Mouse (Mus musculus) kidney, postnatal 36 days (tissue): ENCODE results near the gene Ces3b.
"Not testable (repeated sequence)": the region's sequence is repeated elsewhere in the genome, so short reads cannot be mapped to it uniquely, and the experiment has no call there.

Experiments used
- DNase-seq, 2 experiments: peaks; one replicate each; pipeline ENCODE4 v3.0.0; 2021 to 2022; ENCODE audit warnings: mixed read lengths in 2 of 2

Ces3b gene

GRCm38 (mm10) chr8:105083449-105084050 lies at the start of gene Ces3b:
TSS of gene Ces3b (plus strand) at chr8:105083753.
- DNase-seq: no peak

DNA sequence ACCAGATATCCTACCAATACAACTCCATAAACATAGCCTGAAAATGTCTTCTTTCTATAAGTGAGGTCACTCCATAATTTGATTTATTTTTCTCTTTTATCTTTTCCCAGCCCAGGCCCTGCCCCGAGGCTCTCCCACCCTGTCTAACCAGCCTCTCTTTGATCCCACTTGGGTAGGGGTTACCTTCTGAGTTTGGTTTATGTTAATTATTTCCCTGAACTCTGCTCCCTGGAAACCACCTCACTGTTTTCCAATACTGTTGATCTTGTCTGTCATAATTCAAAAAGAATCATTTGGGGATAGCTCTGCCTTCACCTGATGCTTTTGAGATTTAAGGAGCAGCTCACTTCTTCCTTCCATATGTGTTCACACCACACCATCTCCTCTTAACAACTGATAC lies 40.0 kb upstream of the Ces3b start:
- DNase-seq: no peak

GRCm38 (mm10) chr8:105045824-105046401 lies 37.6 kb upstream of the Ces3b start:
- no peak for DNase-seq

DNA sequence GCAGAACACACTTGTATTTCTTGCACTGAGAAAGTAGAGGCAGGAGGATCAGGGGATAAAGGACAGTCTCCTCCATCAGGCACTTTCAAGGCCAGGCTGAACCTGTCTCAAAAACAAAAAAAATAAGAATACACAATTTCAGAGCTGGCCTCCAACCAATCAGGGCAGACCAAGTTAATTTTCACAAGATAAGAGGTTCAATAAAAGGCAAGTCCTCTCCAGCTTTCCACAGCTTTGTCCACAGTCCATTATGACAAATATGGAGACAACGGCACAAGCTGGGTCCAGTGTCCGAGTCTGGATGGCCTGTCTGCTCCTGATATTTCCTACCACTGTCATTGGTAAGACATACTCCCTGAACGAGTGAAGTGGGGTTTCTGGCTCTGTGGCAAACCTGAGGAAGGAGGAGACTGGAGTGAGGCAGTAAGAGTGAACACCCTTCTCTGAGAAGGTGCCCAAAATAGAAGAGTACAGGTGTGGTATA lies 35.1 kb upstream of the Ces3b start, which contains the start of gene Ces3a:
Gene Ces3a, plus strand, starts transcription at position 231 of the 484 bp plus-strand sequence.
- no peak for DNase-seq

DNA sequence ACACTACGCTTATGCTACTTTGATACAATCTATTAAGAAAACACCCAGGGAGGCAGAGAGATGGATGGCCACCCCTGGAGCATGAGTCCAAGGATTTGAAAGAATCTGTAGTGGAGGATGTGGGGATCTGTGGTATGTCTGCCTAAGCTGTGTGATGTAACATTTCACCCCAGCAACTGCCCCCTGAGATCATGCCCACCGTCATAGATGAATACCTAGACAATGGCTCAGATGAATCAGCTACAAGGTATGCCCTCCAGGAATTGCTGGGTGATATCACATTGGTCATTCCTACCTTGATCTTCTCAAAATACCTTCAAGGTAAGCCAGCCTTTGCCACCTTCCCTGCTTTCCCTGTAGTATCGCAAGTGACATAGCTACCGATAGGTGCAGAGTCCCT lies 27.3 kb upstream of the Ces3b start:
- no peak for DNase-seq

DNA sequence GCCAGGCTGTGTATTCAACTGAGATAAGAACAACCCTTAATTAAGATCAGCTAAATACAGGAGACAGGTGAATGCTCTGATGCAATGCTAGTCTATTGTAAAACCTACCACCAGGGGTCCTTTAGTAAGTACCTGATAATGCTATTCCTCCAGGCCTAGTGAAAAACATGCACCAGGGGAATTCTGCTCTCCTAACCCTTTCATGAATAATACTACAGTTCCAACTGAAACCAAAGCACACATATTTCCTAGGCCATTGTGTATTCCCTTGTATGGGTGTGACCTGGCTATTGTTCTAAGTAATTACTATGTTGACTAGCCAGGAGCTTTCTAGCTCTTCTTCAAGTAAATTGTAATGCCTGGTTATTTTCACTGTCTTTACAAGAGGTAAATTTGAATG lies 23.5 kb upstream of the Ces3b start:
- DNase-seq: no peak

DNA sequence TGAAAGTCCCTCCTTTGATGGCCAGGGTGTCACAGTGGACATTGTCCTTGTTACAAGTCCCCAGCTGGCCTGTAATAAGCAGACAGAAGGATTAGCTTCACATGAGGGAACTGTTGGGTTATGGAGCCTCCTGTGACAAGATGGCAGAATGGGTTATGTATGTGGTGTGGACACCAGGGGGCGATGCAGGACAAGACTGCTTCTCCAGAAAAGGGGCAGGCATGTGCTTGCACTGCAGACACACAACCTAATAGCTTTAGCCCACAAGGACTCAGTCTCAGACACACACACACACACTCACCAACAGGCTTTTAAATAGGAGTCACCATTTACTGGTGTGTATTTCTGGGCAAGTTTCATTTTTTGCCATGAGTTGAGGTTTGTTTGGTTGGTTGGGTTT lies 16.8 kb upstream of the Ces3b start:
- DNase-seq: peak; percentile 65 to 91

DNA sequence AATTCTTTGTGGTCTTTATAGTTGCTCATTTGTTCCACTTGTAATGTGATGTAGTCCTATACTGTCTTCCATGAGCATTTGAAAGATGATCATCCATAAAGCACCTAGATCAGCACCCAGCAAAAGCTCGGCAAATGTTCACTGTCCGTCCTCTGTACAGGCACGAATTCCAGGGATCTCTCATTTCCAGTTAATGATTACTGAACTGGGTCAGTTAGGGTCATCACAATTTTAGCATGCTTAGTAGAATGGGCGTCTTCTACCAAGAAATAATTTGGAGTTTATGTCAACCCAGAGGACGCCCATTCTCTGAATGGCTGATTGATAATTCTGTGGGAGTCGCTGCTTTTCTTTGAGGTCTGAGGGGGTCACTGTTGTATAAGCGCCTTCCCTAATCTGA lies 15.6 kb upstream of the Ces3b start:
- peak in 1 of 2 experiments; percentile 53 for DNase-seq

GRCm38 (mm10) chr8:105068971-105069370 lies 14.6 kb upstream of the Ces3b start:
- DNase-seq: peak in 1 of 2 experiments; percentile 17

DNA sequence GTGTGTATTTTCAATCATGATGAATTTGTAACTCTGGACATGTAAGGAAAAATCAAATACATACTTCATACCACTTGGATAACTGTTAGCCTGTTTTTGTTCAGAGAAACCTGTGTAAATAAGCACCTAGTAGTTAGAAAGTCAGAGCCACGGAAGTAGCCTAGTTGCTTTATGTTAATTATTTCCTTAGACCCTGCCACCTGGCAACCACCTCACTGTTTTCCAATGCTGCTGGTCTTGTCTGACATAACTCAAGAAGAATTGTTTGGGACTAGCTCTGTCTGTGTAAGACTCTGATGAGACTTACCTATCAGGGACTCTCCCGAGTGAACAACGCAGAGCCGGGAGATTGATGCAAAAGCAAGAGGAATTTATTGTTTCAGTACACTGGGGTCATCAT lies 7.0 kb upstream of the Ces3b start:
- DNase-seq: peak; percentile 14 to 19

- DNase-seq: peak in 1 of 2 experiments; percentile 20
Measured at GRCm38 (mm10) chr8:105077071-105077470, 6.5 kb upstream of the Ces3b start.

DNA sequence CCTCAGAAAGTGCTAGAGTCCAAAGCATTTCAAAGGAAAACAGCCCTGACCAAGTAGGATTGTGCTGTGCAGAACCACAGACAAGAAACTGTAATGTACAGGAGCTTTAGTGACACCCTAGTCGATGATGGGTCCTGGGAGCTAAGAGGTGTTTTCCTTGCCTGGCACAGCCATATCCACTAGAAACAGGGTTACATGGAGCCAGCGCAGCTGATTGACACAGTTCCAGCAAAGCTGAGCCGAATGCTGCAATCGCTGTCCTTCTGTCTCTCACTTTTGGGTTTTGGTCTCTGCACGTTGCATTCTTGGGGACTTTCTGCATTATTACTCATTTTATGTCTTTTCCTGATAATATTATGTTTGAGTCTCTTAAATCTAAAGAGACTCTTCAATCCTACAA lies 5.0 kb upstream of the Ces3b start:
- no peak for DNase-seq

- no peak for DNase-seq
Measured at GRCm38 (mm10) chr8:105080814-105081336, 2.7 kb upstream of the Ces3b start.

- DNase-seq: not testable (repeated sequence)
Measured at GRCm38 (mm10) chr8:105088166-105088565, 4.6 kb downstream of the Ces3b start.

GRCm38 (mm10) chr8:105088581-105088980 lies 5.0 kb downstream of the Ces3b start:
- no peak for DNase-seq

DNA sequence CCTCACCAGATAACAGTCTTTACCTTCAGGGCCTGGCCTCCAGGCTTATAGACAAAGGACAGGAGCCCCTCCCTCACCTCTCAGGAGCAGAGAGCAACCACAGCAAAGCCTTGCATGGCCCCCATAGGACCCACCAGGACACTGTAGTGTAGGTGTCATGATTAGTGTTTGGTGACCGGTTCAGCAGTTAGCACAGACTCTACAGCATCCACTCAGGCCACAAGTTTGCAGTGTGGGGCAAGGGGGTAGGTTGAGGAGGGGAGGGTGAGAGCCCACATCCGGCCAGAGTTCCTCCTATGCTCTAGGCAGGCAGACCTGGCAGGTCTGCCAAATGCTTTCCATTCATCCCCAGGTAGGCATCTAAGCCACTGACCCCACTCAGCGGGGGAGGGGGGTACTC lies 10.4 kb downstream of the Ces3b start:
- DNase-seq: no peak

- DNase-seq: peak in 1 of 2 experiments; percentile 21
Measured at GRCm38 (mm10) chr8:105102101-105102785, 18.7 kb downstream of the Ces3b start.

- peak in 1 of 2 experiments; percentile 20 for DNase-seq
Measured at GRCm38 (mm10) chr8:105103701-105104100, 20.1 kb downstream of the Ces3b start.

DNA sequence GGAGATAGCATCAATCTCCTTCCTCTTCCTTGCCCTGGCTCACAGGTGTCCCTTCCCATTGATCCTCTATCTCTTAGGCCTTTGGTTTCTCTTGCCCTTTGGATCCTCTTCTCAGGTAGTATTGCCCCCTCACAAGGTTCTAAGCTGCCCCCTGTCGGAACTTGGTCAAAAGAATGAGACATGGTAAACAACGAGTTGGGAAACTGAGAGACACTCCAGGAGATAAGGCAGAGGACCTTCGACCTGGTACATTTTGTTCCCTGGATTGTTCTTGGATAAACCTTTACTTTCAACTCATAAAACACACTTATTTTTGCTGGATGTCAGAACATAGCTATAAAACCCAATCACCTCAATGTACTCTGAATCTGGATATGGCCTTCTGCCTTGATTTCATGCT lies 20.7 kb downstream of the Ces3b start:
- peak in 1 of 2 experiments; percentile 9 for DNase-seq

- no peak for DNase-seq
Measured at GRCm38 (mm10) chr8:105129864-105130263, 46.3 kb downstream of the Ces3b start.

GRCm38 (mm10) chr8:105131509-105131908 lies 48.0 kb downstream of the Ces3b start, which contains the start of gene Ces4a:
TSS of gene Ces4a (plus strand) at chr8:105131800.
- DNase-seq: no peak

GRCm38 (mm10) chr8:105138423-105138822 lies 54.9 kb downstream of the Ces3b start:
- peak; percentile 79 to 93 for DNase-seq

- DNase-seq: peak in 1 of 2 experiments; percentile 40
Measured at GRCm38 (mm10) chr8:105142395-105142794, 58.8 kb downstream of the Ces3b start.
